Mouse (Mus musculus): Measurements from ENCODE around the gene Phospho2.

GRCm38 (mm10) chr2:69830116-69830515 lies 40.7 kb downstream of the Phospho2 start:
- TF ChIP-seq CTCF (IDR thresholded peaks at IDR 0.05; ENCODE audit: borderline replicate concordance, extremely low read depth, insufficient read depth, insufficient read length), result no peak
- no peak for TF ChIP-seq POLR2A (IDR thresholded peaks at IDR 0.05; ENCODE audit: borderline replicate concordance, extremely low read depth, insufficient read depth, insufficient read length, poor library complexity, severe bottlenecking)
